Mouse (Mus musculus): Measurements from ENCODE around the gene Cpm. TPM values are rescaled to one million over a fixed set of nuclear protein-coding genes. Genes with fewer than 3 reads are reported as not detected.

Cpm gene
- polyA plus RNA-seq, 1 experiment: 6.7 TPM

GRCm38 (mm10) chr10:117736573-117736972, 107.3 kb downstream of the Cpm start:
- no peak overlapping the region for H3K9ac ChIP-seq (ENCODE audit: low read depth, poor library complexity, severe bottlenecking)
- H3K27me3 ChIP-seq (ENCODE audit: control insufficient read depth, insufficient read depth, low read length, poor library complexity, severe bottlenecking): no peaks in the 10 kb centered on the region
- no peak overlapping the region for H3K27ac ChIP-seq (ENCODE audit: insufficient read depth, low read length)
- H3K4me1 ChIP-seq (ENCODE audit: control insufficient read depth, insufficient read depth, low read length): no peaks in the 10 kb centered on the region
- H3K9me3 ChIP-seq (replicated peaks; ENCODE audit: control insufficient read depth, insufficient read depth, low read length, poor library complexity, severe bottlenecking): no peaks in the 10 kb centered on the region
- no peak overlapping the region for H3K4me3 ChIP-seq (ENCODE audit: low read depth, low read length)
- peaks cover 4% of the 10 kb centered on the region; the same call in 1 of the 2 replicates for H3K36me3 ChIP-seq (ENCODE audit: control insufficient read depth, insufficient read depth, low read length, poor library complexity, severe bottlenecking)
- TF ChIP-seq EP300 (IDR thresholded peaks at IDR 0.05; ENCODE audit: insufficient read depth, low read depth, low read length) (no peak), CTCF (IDR thresholded peaks at IDR 0.05; ENCODE audit: low read depth, low read length) (no peak), POLR2A (IDR thresholded peaks at IDR 0.05; ENCODE audit: insufficient read depth, low read length) (no peak)

Other genes starting within 250 kb of the Cpm start
- 205 and 225 TPM in 2 replicates for gene Cpsf6, start 249.5 kb upstream of the Cpm start, polyA plus RNA-seq (2011; ENCODE audit: insufficient read depth, insufficient read length, low read depth, missing spikeins)
- gene Mdm2, start 81.3 kb downstream of the Cpm start, polyA plus RNA-seq (2011; ENCODE audit: insufficient read depth, insufficient read length, low read depth, missing spikeins): 325 and 334 TPM in 2 replicates
- gene Slc35e3, start 116.9 kb downstream of the Cpm start, polyA plus RNA-seq (2011; ENCODE audit: insufficient read depth, insufficient read length, low read depth, missing spikeins): 19.7 and 25.0 TPM in 2 replicates
- 119 and 134 TPM in 2 replicates for gene Nup107, start 163.2 kb downstream of the Cpm start, polyA plus RNA-seq (2011; ENCODE audit: insufficient read depth, insufficient read length, low read depth, missing spikeins)
- gene Rap1b, start 216.5 kb downstream of the Cpm start, polyA plus RNA-seq (2011; ENCODE audit: insufficient read depth, insufficient read length, low read depth, missing spikeins): 149 and 150 TPM in 2 replicates

Data from ES-Bruce4 (cell line).